7 mouse cellular contexts compared by ENCODE assay signal in the genomic region with DNA sequence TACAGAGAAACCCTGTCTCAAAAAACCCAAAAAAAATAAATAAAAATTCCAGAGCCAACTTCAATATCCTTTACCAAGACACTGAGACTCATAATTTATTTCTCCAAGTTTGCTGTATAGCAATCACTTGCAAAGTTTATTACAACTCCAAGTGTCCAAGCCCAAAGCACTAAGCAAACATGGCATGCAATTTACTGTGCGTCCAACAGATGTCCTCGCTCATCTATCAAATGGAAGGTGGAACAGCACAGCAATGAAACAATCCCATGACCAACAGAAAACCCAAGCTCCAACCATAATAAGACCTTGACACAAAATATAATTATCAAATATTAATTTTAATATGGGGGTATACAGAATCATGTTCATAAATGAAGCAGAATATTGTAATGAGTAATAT. TPM values are rescaled to one million over a fixed set of nuclear protein-coding genes. Genes with fewer than 3 reads are reported as not detected.
DNase-seq lines count a peak whose midpoint lies in the region; ATAC-seq and TF ChIP-seq lines count a peak whose summit lies in the region.

No protein-coding gene starts in this region.

- peak; percentile 80 for TF ChIP-seq CTCF in kidney, postnatal 0 days (IDR thresholded peaks at IDR 0.05; ENCODE audit: low read depth)
- peak; percentile 69 for TF ChIP-seq CTCF in liver, embryonic 14.5 days (IDR thresholded peaks at IDR 0.05; ENCODE audit: low read depth)

- no peak overlapping the region for H3K9ac ChIP-seq in kidney, postnatal 0 days (ENCODE audit: low read depth, low read length)
- H3K9ac ChIP-seq in liver, embryonic 14.5 days (replicated peaks), result no peak overlapping the region

- no peak overlapping the region for H3K27ac ChIP-seq in kidney, postnatal 0 days
- H3K27ac ChIP-seq in liver, embryonic 14.5 days, result no peak overlapping the region

- H3K9me3 ChIP-seq in kidney, postnatal 0 days (replicated peaks; ENCODE audit: low read length), result no peaks in the 10 kb centered on the region
- H3K9me3 ChIP-seq in liver, embryonic 14.5 days (ENCODE audit: control insufficient read depth, low read length), result no peaks in the 10 kb centered on the region

- no peaks in the 10 kb centered on the region for H3K4me1 ChIP-seq in kidney, postnatal 0 days (replicated peaks; ENCODE audit: insufficient read depth, low read length)
- no peaks in the 10 kb centered on the region for H3K4me1 ChIP-seq in liver, embryonic 14.5 days (replicated peaks; ENCODE audit: control insufficient read depth in 2 of 2, insufficient read depth in 2 of 2, low read length in 1 of 2)

- ATAC-seq in kidney, postnatal 0 days (replicated peaks; ENCODE audit: low FRiP score, low read depth), result no peak
- no peak for ATAC-seq in liver, embryonic 14.5 days (ENCODE audit: insufficient read depth)

- WGBS in kidney, postnatal 0 days, result 44% methylated on average over 2 of the region's 2 CpGs
- WGBS in liver, embryonic 14.5 days (ENCODE audit: insufficient replicate concordance), result 34% methylated on average over 2 of the region's 2 CpGs

- H3K4me2 ChIP-seq in kidney, postnatal 0 days (ENCODE audit: low read length), result no peak overlapping the region
- no peak overlapping the region for H3K4me2 ChIP-seq in liver, embryonic 14.5 days (ENCODE audit: low read depth)

- H3K27me3 ChIP-seq in kidney, postnatal 0 days (ENCODE audit: insufficient read depth, low read length), result no peaks in the 10 kb centered on the region
- no peaks in the 10 kb centered on the region for H3K27me3 ChIP-seq in liver, embryonic 14.5 days (ENCODE audit: control insufficient read depth, insufficient read depth, low read length)

- no peaks in the 10 kb centered on the region for H3K36me3 ChIP-seq in kidney, postnatal 0 days (ENCODE audit: insufficient read depth, low read length)
- no peaks in the 10 kb centered on the region for H3K36me3 ChIP-seq in liver, embryonic 14.5 days (replicated peaks; ENCODE audit: control insufficient read depth, insufficient read depth, low read depth)

- DNase-seq in 3T3-L1 (ENCODE audit: low read depth, low spot score), result peak; percentile 81
- DNase-seq in A20 (ENCODE audit: low read depth, low spot score), result peak; percentile 71
- peak; percentile 72 for DNase-seq in adrenal gland, postnatal 10 days
- peak; percentile 43 for DNase-seq in embryo, embryonic 11.5 days (ENCODE audit: low read depth, low spot score)
- DNase-seq in kidney, postnatal 0 days (ENCODE audit: low spot score), result peak; percentile 82
- peak; percentile 16 to 26 (median 23) for DNase-seq in liver, embryonic 14.5 days (ENCODE audit: low read depth in 3 of 3, low spot score in 3 of 3)
- DNase-seq in right cerebral cortex, postnatal 25 days, result peak; percentile 48

- no peak overlapping the region for H3K4me3 ChIP-seq in kidney, postnatal 0 days (replicated peaks; ENCODE audit: low read depth, low read length)
- H3K4me3 ChIP-seq in liver, embryonic 14.5 days (ENCODE audit: insufficient read depth in 1 of 2, low read depth in 2 of 2, low read length in 2 of 2), result no peak overlapping the region

- TF ChIP-seq EP300 in liver, embryonic 14.5 days (IDR thresholded peaks at IDR 0.05; ENCODE audit: low read depth), result no peak

RNA-seq across cellular contexts. Expression of a gene that starts 55.4 kb away (rescaled TPM):
- 10 to 100 TPM; 19.3 to 24.1 TPM for total RNA-seq in adrenal gland, postnatal 10 days (2021)
- 10.6 and 12.6 TPM in 2 replicates for polyA plus RNA-seq in kidney, postnatal 0 days (2015; fragmentation: Nextera tagmentation; extraction: Ambion mirVana)
- 1.5 and 1.8 TPM in 2 replicates for polyA plus RNA-seq in liver, embryonic 14.5 days (2012; rRNA removed)
- polyA plus RNA-seq in liver, embryonic 14.5 days (2014; fragmentation: Nextera tagmentation; extraction: Ambion mirVana), result 3.6 and 3.7 TPM in 2 replicates

Comparison
In these comparisons a context has a peak if more than half of its experiments do, and no peak if none do; other contexts are left out.
1. DNase-seq: peak in every context shown above with its lines; median percentile 82 in kidney, postnatal 0 days; 81 in 3T3-L1; 72 in adrenal gland, postnatal 10 days; 71 in A20; 48 in right cerebral cortex, postnatal 25 days; 43 in embryo, embryonic 11.5 days; 23 in liver, embryonic 14.5 days.